ENCODE assay signal across 26 mouse cellular contexts in the genomic region with DNA sequence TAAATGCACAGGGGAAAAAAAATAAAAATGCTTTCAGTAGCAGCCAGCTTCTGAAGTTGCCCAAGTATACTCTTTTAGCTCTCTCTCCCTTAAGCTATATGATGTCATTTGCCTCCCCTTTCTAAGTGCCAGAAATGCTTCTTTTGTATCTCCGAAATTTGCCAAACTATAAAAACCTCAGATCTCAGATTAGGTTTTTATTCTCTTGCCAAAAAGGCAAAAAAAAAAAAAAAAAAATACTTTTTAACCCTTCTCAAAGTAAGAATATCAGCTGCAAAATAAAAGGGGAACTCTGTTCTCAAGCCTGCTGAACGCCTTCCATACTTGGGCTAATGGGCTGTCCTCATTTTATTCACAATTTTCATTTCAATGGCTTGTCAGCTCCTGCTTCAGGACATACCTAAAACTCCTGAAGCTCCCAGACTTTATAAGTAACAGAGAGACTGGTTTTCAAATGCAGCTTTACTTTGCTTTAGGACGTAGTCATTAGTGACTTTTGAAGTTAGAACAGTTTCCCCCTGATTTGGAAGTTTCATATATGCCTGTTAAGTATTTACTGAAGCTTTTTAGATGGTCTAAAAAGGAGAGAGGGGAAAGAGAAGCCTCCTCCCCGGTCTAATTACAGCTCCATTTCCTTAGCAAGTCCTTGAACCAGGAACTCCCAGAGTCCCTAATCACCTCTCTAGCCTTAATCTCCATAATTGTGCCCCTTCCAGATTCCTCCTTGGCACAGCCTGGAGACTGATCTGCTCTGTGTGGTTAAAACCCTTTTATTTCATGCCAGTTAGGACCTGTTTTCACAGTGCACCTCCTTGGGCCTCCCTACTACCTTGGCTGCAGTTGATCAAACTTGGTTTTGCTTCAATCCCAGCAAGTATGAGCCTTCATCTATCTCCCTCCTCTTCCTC.
DNase-seq lines count a peak whose midpoint lies in the region; ATAC-seq and TF ChIP-seq lines count a peak whose summit lies in the region.
"Had no signal": no experiment of that assay in that cellular context is flagged by ENCODE, and none has a peak within 500 bp of the region (broad histone marks: within the 10 kb centered on the region; RNA-seq: fewer than 3 reads in every experiment).

No protein-coding gene starts in this region.

- no peaks in the 10 kb centered on the region for H3K4me1 ChIP-seq in forebrain, embryonic 13.5 days
- H3K4me1 ChIP-seq in forebrain, embryonic 12.5 days: no peaks in the 10 kb centered on the region
- no peaks in the 10 kb centered on the region for H3K4me1 ChIP-seq in lung, embryonic 14.5 days (ENCODE audit: insufficient read depth)
- H3K4me1 ChIP-seq: heart, embryonic 10.5 days; heart, embryonic 15.5 days; midbrain, embryonic 15.5 days; neural tube, embryonic 15.5 days; stomach, embryonic 15.5 days had no signal

- H3K9me3 ChIP-seq in forebrain, embryonic 13.5 days (replicated peaks): no peaks in the 10 kb centered on the region
- H3K9me3 ChIP-seq in forebrain, embryonic 12.5 days: no peaks in the 10 kb centered on the region
- no peaks in the 10 kb centered on the region for H3K9me3 ChIP-seq in lung, embryonic 14.5 days (ENCODE audit: low read depth, low read length)
- H3K9me3 ChIP-seq: heart, embryonic 10.5 days; heart, embryonic 15.5 days; midbrain, embryonic 15.5 days; neural tube, embryonic 15.5 days; stomach, embryonic 15.5 days had no signal

- H3K27me3 ChIP-seq in forebrain, embryonic 13.5 days: no peaks in the 10 kb centered on the region
- no peaks in the 10 kb centered on the region for H3K27me3 ChIP-seq in forebrain, embryonic 12.5 days
- H3K27me3 ChIP-seq in lung, embryonic 14.5 days (ENCODE audit: insufficient read depth, low read length): no peaks in the 10 kb centered on the region
- H3K27me3 ChIP-seq: CH12.LX; heart, embryonic 15.5 days; midbrain, embryonic 15.5 days; neural tube, embryonic 15.5 days; stomach, embryonic 15.5 days had no signal

- no peak overlapping the region for H3K4me2 ChIP-seq in forebrain, embryonic 13.5 days
- no peak overlapping the region for H3K4me2 ChIP-seq in forebrain, embryonic 12.5 days
- H3K4me2 ChIP-seq in lung, embryonic 14.5 days: no peak overlapping the region
- H3K4me2 ChIP-seq: heart, embryonic 15.5 days; liver, embryonic 11.5 days; midbrain, embryonic 15.5 days; neural tube, embryonic 15.5 days; stomach, embryonic 15.5 days had no signal

- ATAC-seq in forebrain, embryonic 13.5 days: peak; percentile 75
- ATAC-seq in forebrain, embryonic 12.5 days (ENCODE audit: low FRiP score): no peak
- no peak for ATAC-seq in lung, embryonic 14.5 days (ENCODE audit: insufficient read depth)
- ATAC-seq: hindbrain, embryonic 16.5 days; midbrain, embryonic 15.5 days had no signal

- H3K9ac ChIP-seq in forebrain, embryonic 13.5 days: no peak overlapping the region
- H3K9ac ChIP-seq in forebrain, embryonic 12.5 days: no peak overlapping the region
- H3K9ac ChIP-seq in lung, embryonic 14.5 days: no peak overlapping the region
- H3K9ac ChIP-seq: heart, embryonic 15.5 days; midbrain, embryonic 15.5 days; neural tube, embryonic 15.5 days; stomach, embryonic 15.5 days had no signal

- no peak for TF ChIP-seq CTCF in lung, embryonic 14.5 days (IDR thresholded peaks at IDR 0.05; ENCODE audit: low read depth)

- no peaks in the 10 kb centered on the region for H3K36me3 ChIP-seq in forebrain, embryonic 13.5 days (ENCODE audit: poor library complexity, severe bottlenecking)
- no peaks in the 10 kb centered on the region for H3K36me3 ChIP-seq in forebrain, embryonic 12.5 days (replicated peaks)
- H3K36me3 ChIP-seq in lung, embryonic 14.5 days (ENCODE audit: insufficient read depth): no peaks in the 10 kb centered on the region
- H3K36me3 ChIP-seq: heart, embryonic 10.5 days; heart, embryonic 15.5 days; midbrain, embryonic 15.5 days; neural tube, embryonic 15.5 days; stomach, embryonic 15.5 days had no signal

- 36% methylated on average over 4 of the region's 4 CpGs for WGBS in forebrain, embryonic 13.5 days
- WGBS in forebrain, embryonic 12.5 days: 49% methylated on average over 4 of the region's 4 CpGs
- 58% methylated on average over 4 of the region's 4 CpGs for WGBS in lung, embryonic 14.5 days

- H3K4me3 ChIP-seq in forebrain, embryonic 13.5 days: no peak overlapping the region
- H3K4me3 ChIP-seq in forebrain, embryonic 12.5 days (replicated peaks): no peak overlapping the region
- H3K4me3 ChIP-seq in lung, embryonic 14.5 days (ENCODE audit: low read depth, low read length): no peak overlapping the region
- H3K4me3 ChIP-seq: heart, embryonic 10.5 days; heart, embryonic 15.5 days; midbrain, embryonic 15.5 days; neural tube, embryonic 15.5 days; stomach, embryonic 15.5 days had no signal

- DNase-seq in lung, embryonic 14.5 days: peak; percentile 8
- no peak for DNase-seq in lung, postnatal 36 days
- peak; percentile 19 for DNase-seq in fat pad, adult 2 months (ENCODE audit: extremely low read depth, low read depth, low spot score)
- DNase-seq in kidney, postnatal 4 days: no peak
- no peak for DNase-seq in kidney, adult 8-10 months
- DNase-seq: adrenal gland, adult 8-10 months; cerebellum, adult 11-12 months; cerebellum, adult 9-11 months; gastrocnemius, postnatal 14 days; heart, adult 11 months; kidney, adult 18-20 months; kidney, postnatal 36 days; lung, postnatal 4 days; retina, postnatal 1 day; right cerebral cortex, postnatal 14 days; thymus, postnatal 14 days had no signal

- no peak overlapping the region; the same call in 1 of the 2 replicates for H3K27ac ChIP-seq in forebrain, embryonic 13.5 days
- H3K27ac ChIP-seq in forebrain, embryonic 12.5 days: no peak overlapping the region
- H3K27ac ChIP-seq in lung, embryonic 14.5 days (ENCODE audit: low read depth): no peak overlapping the region
- H3K27ac ChIP-seq: heart, embryonic 10.5 days; heart, embryonic 15.5 days; midbrain, embryonic 15.5 days; neural tube, embryonic 15.5 days; stomach, embryonic 15.5 days had no signal

Comparison
In these comparisons a context has a peak if more than half of its experiments do, and no peak if none do; other contexts are left out.
1. DNase-seq: peak in lung, embryonic 14.5 days (single experiment) and fat pad, adult 2 months (single experiment); none in lung, postnatal 36 days (single experiment), kidney, postnatal 4 days (0 of 2) and kidney, adult 8-10 months (0 of 2).